In the genomic region with DNA sequence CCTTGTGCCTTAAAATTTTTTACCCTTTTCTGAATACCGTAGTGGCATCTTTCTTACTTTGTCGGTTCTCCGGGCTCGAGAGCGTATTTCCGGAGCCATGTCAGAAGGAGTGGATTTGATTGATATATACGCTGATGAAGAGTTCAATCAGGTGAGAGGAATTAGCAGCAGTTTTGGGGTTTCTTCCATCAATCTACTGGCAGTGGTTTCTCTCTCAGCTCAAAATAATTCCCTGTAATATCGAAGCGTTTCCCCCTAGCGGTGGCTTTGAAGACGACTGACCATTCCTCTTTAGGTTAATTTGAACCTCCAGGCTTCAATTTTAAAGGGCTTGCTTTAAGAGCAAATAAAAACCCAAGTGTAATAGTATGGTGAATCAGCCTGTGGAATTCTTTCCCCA, we compare ENCODE assay signal across 8 mouse cellular contexts. TPM values are rescaled to one million over a fixed set of nuclear protein-coding genes. Genes with fewer than 3 reads are reported as not detected.
A peak's percentile ranks its signal among the peaks of the same experiment; 100 is the strongest.
DNase-seq lines count a peak whose midpoint lies in the region; ATAC-seq and TF ChIP-seq lines count a peak whose summit lies in the region.

TSS of gene Sdhaf2 (minus strand) at position 233 of the 400 bp plus-strand sequence.

- peak within 1 kb of the TSS; percentile 97 for H3K27ac ChIP-seq in kidney, embryonic 14.5 days (ENCODE audit: low read depth, low read length)
- peak within 1 kb of the TSS; percentile 99 for H3K27ac ChIP-seq in heart, postnatal 0 days (ENCODE audit: low read depth)

- H3K9me3 ChIP-seq in kidney, embryonic 14.5 days (ENCODE audit: control insufficient read depth, low read length), result no peaks in the 10 kb centered on the region
- no peaks in the 10 kb centered on the region for H3K9me3 ChIP-seq in heart, postnatal 0 days (replicated peaks; ENCODE audit: control insufficient read depth, low read length)

- peaks cover 15% of the 10 kb centered on the region for H3K4me1 ChIP-seq in kidney, embryonic 14.5 days (ENCODE audit: control insufficient read depth, insufficient read depth, low read length)
- peaks cover 16% of the 10 kb centered on the region for H3K4me1 ChIP-seq in heart, postnatal 0 days (ENCODE audit: control insufficient read depth, insufficient read depth)

- peak within 1 kb of the TSS; percentile 81 for H3K4me3 ChIP-seq in kidney, embryonic 14.5 days (ENCODE audit: low read length)
- H3K4me3 ChIP-seq in heart, postnatal 0 days (ENCODE audit: low read depth, low read length), result peak within 1 kb of the TSS; percentile 82

- TF ChIP-seq CTCF in heart, postnatal 0 days (IDR thresholded peaks at IDR 0.05; ENCODE audit: low read depth), result peak; percentile 62

- WGBS in kidney, embryonic 14.5 days, result under 1% methylated on average over 11 of the region's 11 CpGs
- WGBS in heart, postnatal 0 days, result 0% methylated on average over 11 of the region's 11 CpGs

- no peak for DNase-seq in kidney, adult 8-10 months
- peak; percentile 55 for DNase-seq in adrenal gland, postnatal 14 days
- DNase-seq in heart, postnatal 0 days (ENCODE audit: low spot score), result peak; percentile 78
- peak in 1 of 2 experiments; percentile 45 for DNase-seq in layer of hippocampus, postnatal 14 days (ENCODE audit: low spot score in 2 of 2)
- DNase-seq in lung, postnatal 25 days (ENCODE audit: low spot score), result peak; percentile 14
- DNase-seq in right cerebral cortex, postnatal 25 days, result peak; percentile 18

- ATAC-seq in kidney, embryonic 14.5 days (ENCODE audit: low FRiP score, low TSS enrichment), result no peak
- peak; percentile 37; the same call in 1 of the 2 replicates for ATAC-seq in erythroid progenitor cell, adult 5-6 weeks (replicated peaks; ENCODE audit: low FRiP score, poor library complexity, severe bottlenecking)
- no peak; the same call in 1 of the 2 replicates for ATAC-seq in heart, postnatal 0 days (ENCODE audit: insufficient read depth, low read depth)

- peak within 1 kb of the TSS; percentile 97 for H3K9ac ChIP-seq in kidney, embryonic 14.5 days (ENCODE audit: low read depth, low read length)
- peak within 1 kb of the TSS; percentile 98 for H3K9ac ChIP-seq in heart, postnatal 0 days (replicated peaks; ENCODE audit: low read depth, low read length)

- peaks cover 13% of the 10 kb centered on the region for H3K36me3 ChIP-seq in kidney, embryonic 14.5 days (ENCODE audit: control insufficient read depth, insufficient read depth, low read length)
- 0 out of 2 replicates have a peak, but pooled peaks cover 14% of the 10 kb centered on the region for H3K36me3 ChIP-seq in heart, postnatal 0 days (replicated peaks; ENCODE audit: control insufficient read depth, insufficient read depth, low read length)

- peak within 1 kb of the TSS; percentile 68 for H3K4me2 ChIP-seq in kidney, embryonic 14.5 days (replicated peaks; ENCODE audit: low read depth, low read length)
- peak within 1 kb of the TSS; percentile 74 for H3K4me2 ChIP-seq in heart, postnatal 0 days (ENCODE audit: low read depth, low read length)

- no peak for TF ChIP-seq EP300 in heart, postnatal 0 days (IDR thresholded peaks at IDR 0.05; ENCODE audit: low read depth)

- H3K27me3 ChIP-seq in kidney, embryonic 14.5 days (ENCODE audit: control insufficient read depth, insufficient read depth, low read length), result no peaks in the 10 kb centered on the region
- H3K27me3 ChIP-seq in heart, postnatal 0 days (ENCODE audit: control insufficient read depth, insufficient read depth, low read length), result no peaks in the 10 kb centered on the region

RNA-seq across cellular contexts. Expression of gene Sdhaf2, which starts in this region (rescaled TPM):
- 65.1 and 65.6 TPM in 2 replicates for polyA plus RNA-seq in kidney, embryonic 14.5 days (2014; fragmentation: Nextera tagmentation; extraction: Ambion mirVana)
- 49.9 and 55.7 TPM in 2 replicates for total RNA-seq in adrenal gland, postnatal 14 days (2021)
- 28.1 and 46.1 TPM in 2 replicates for total RNA-seq in erythroid progenitor cell, adult 5-6 weeks (2015; ENCODE audit: low replicate concordance)
- 30.5 and 34.8 TPM in 2 replicates for total RNA-seq in erythroid progenitor cell, adult 5-6 weeks (2017; ENCODE audit: low replicate concordance)
- total RNA-seq in heart, postnatal 0 days (2014; rRNA removed; ENCODE audit: low replicate concordance), result 50.6 and 66.2 TPM in 2 replicates
- 56.1 and 56.9 TPM in 2 replicates for polyA plus RNA-seq in heart, postnatal 0 days (2015; fragmentation: Nextera tagmentation; extraction: Ambion mirVana)
- total RNA-seq in layer of hippocampus, postnatal 14 days (2021), result 10 to 100 TPM; 57.6 to 62.0 TPM

Comparison
In these comparisons a context has a peak if more than half of its experiments do, and no peak if none do; other contexts are left out.
1. DNase-seq: peak in adrenal gland, postnatal 14 days (single experiment), heart, postnatal 0 days (single experiment), lung, postnatal 25 days (single experiment) and right cerebral cortex, postnatal 25 days (single experiment); none in kidney, adult 8-10 months (0 of 2).